Mouse (Mus musculus) bone marrow macrophage, adult 2 months (primary cell): ENCODE results near the gene Batf2.

Experiments
- CTCF ChIP-seq: IDR thresholded peaks from 2 replicates; pipeline ENCODE4 v1.5.1; 2012; ENCODE audit warnings: low read depth, mild to moderate bottlenecking, low read length, moderate library complexity
- POLR2A ChIP-seq: IDR thresholded peaks from 2 replicates; pipeline ENCODE4 v1.6.1; 2012; ENCODE audit warnings: mild to moderate bottlenecking, low read depth, low read length, borderline replicate concordance

DNA sequence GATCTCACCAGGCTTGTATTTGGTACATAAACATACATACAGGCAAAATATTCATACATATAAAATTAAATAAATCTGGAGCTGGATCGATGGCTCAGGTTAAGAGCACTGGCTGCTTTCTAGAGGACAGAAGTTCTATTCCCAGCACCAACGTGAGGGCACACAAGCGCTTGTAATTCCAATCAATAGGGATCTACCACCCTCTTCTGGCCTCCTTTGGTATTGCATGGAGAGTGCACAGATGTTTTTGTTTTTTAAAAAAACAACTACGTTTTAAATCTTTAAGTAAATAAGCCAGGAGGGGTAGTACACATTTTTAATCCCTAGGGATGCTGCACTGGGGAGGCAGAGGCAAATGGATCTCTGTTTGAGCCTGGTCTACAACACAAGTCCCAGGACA lies 14.5 kb upstream of the Batf2 start:
- TF ChIP-seq CTCF (peak; percentile 26; the same call in 1 of the 2 replicates), POLR2A (no peak)
